Comparison of ENCODE assay signal across 26 mouse cellular contexts in genomic region chr8:64928938-64929337, GRCm38 (mm10). TPM values are rescaled to one million over a fixed set of nuclear protein-coding genes. Genes with fewer than 3 reads are reported as not detected.
"Had no signal": no experiment of that assay in that cellular context is flagged by ENCODE, and none has a peak within 500 bp of the region (broad histone marks: within the 10 kb centered on the region; RNA-seq: fewer than 3 reads in every experiment).

No protein-coding gene starts in this region.

- DNase-seq: cerebellum, adult 9-11 months; cerebellum, postnatal 10 days; cerebellum, postnatal 14 days; cerebellum, postnatal 25 days; cerebellum, postnatal 36 days; embryo, embryonic 11 days; forebrain, postnatal 0 days; gastrocnemius, adult 2 months; gastrocnemius, postnatal 10 days; gastrocnemius, postnatal 14 days; gastrocnemius, postnatal 25 days; gastrocnemius, postnatal 36 days; heart, adult 18-20 months; heart, adult 2 months had no signal

RNA-seq across cellular contexts. Expression of gene Trim75, which starts 58.7 kb away (rescaled TPM):
- polyA plus RNA-seq: cortical plate, adult 2 months; embryonic facial prominence, embryonic 10.5 days; embryonic facial prominence, embryonic 11.5 days; embryonic facial prominence, embryonic 12.5 days; embryonic facial prominence, embryonic 13.5 days; embryonic facial prominence, embryonic 14.5 days; erythroblast, embryonic 14.5 days; forebrain, embryonic 10.5 days; forebrain, embryonic 12.5 days; forebrain, embryonic 15.5 days; frontal cortex, adult 2 months; gonadal fat pad, adult 2 months; heart, adult 2 months had no signal
